Mouse (Mus musculus) limb, embryonic 11.5 days (tissue): Measurements from ENCODE around the gene Pak6. TPM values are rescaled to one million over a fixed set of nuclear protein-coding genes. Genes with fewer than 3 reads are reported as not detected.

Source experiments
- ATAC-seq: fragments of 200-750 bp; cut with Nextera tagmentation; 2 replicates; pipeline ENCODE4 v1.8.0; 2017; ENCODE audit warnings: low read depth; ENCODE audit not compliant: insufficient number of reproducible peaks, low FRiP score, low TSS enrichment
- DNase-seq: peaks from one replicate; pipeline ENCODE4 v3.0.0-alpha.2; 2015; ENCODE audit warnings: low spot score
- H3K27ac ChIP-seq: fragments of 300-500 bp; sonication (generic); replicated peaks from 2 replicates; pipeline ENCODE4 v1.5.1; 2014; ENCODE audit warnings: low read depth, mild to moderate bottlenecking, low read length
- H3K27me3 ChIP-seq: fragments of 300-500 bp; sonication (generic); 2 replicates; pipeline ENCODE4 v1.6.1; 2014; ENCODE audit warnings: mild to moderate bottlenecking, low read length, mixed read lengths; ENCODE audit not compliant: control insufficient read depth, insufficient read depth
- H3K36me3 ChIP-seq: fragments of 300-500 bp; sonication (generic); 2 replicates; pipeline ENCODE4 v1.6.1; 2014; ENCODE audit warnings: mild to moderate bottlenecking, low read length, moderate library complexity, mixed read lengths; ENCODE audit not compliant: control insufficient read depth, insufficient read depth
- H3K4me1 ChIP-seq: fragments of 300-500 bp; sonication (generic); 2 replicates; pipeline ENCODE4 v1.6.1; 2014; ENCODE audit warnings: low read length, mixed read lengths; ENCODE audit not compliant: control insufficient read depth, insufficient read depth
- H3K4me2 ChIP-seq: fragments of 300-500 bp; sonication (generic); 2 replicates; pipeline ENCODE4 v1.6.1; 2014; ENCODE audit warnings: low read depth, mild to moderate bottlenecking, moderate library complexity; ENCODE audit not compliant: severe bottlenecking
- H3K4me3 ChIP-seq: fragments of 300-500 bp; sonication (generic); 2 replicates; pipeline ENCODE4 v1.5.1; 2014; ENCODE audit warnings: low read depth, low read length
- H3K9ac ChIP-seq: fragments of 300-500 bp; sonication (generic); 2 replicates; pipeline ENCODE4 v1.6.1; 2014; ENCODE audit warnings: mild to moderate bottlenecking, low read length
- H3K9me3 ChIP-seq: fragments of 300-500 bp; sonication (generic); 2 replicates; pipeline ENCODE4 v1.6.1; 2016; ENCODE audit warnings: low read length; ENCODE audit not compliant: control insufficient read depth
- WGBS: fragments of 180-500 bp; shearing (Covaris S2); extraction: QIAGEN DNeasy Blood & Tissue Kit; methylation state at CpG from one replicate; pipeline ENCODE4 v1.1.7; 2014; 5-methylcytosine and 5-hydroxymethylcytosine counted together
- polyA plus RNA-seq: library from polyadenylated mRNA; unstranded; fragments of >200 nt; fragmentation: Nextera tagmentation; extraction: Ambion mirVana; gene quantifications from 2 replicates; pipeline ENCODE4 v1.2.1, GENCODE M21; 2014

Gene Pak6
- polyA plus RNA-seq, 1 experiment from 2014 or later: 0.33 TPM

- Histone ChIP-seq H3K27ac (no peak overlapping the region), H3K27me3 (peaks cover 25% of the 10 kb centered on the region)
- ATAC-seq: no peak
Observed at GRCm38 (mm10) chr2:118669785-118670184, 6.7 kb downstream of the Pak6 start.

GRCm38 (mm10) chr2:118671728-118672127 lies 8.6 kb downstream of the Pak6 start:
- H3K4me1 ChIP-seq: peaks cover 1% of the 10 kb centered on the region
- H3K4me2 ChIP-seq: no peak overlapping the region
- no peaks in the 10 kb centered on the region; the same call in 1 of the 2 replicates for H3K9me3 ChIP-seq
- DNase-seq (no peak), ATAC-seq (no peak)
- peaks cover 42% of the 10 kb centered on the region for H3K27me3 ChIP-seq
- no peaks in the 10 kb centered on the region for H3K36me3 ChIP-seq
- no peak overlapping the region for H3K27ac ChIP-seq
- WGBS: 67% methylated on average over 1 of the region's 1 CpGs
- no peak overlapping the region for H3K9ac ChIP-seq
- H3K4me3 ChIP-seq: no peak overlapping the region

More at GRCm38 (mm10) chr2:118669785-118670184, 6.7 kb downstream of the Pak6 start:
- Histone ChIP-seq H3K4me2 (no peak overlapping the region), H3K9me3 (no peaks in the 10 kb centered on the region), H3K4me3 (no peak overlapping the region), H3K4me1 (no peaks in the 10 kb centered on the region), H3K36me3 (no peaks in the 10 kb centered on the region), H3K9ac (no peak overlapping the region)
- no peak for DNase-seq
- 43% methylated on average over 2 of the region's 2 CpGs for WGBS

- no peak overlapping the region for H3K27ac ChIP-seq
- H3K4me1 ChIP-seq: peaks cover 4% of the 10 kb centered on the region
- H3K9me3 ChIP-seq: no peaks in the 10 kb centered on the region; the same call in 1 of the 2 replicates
- H3K4me3 ChIP-seq: no peak overlapping the region
- DNase-seq: no peak
- ATAC-seq: no peak
- no peaks in the 10 kb centered on the region for H3K36me3 ChIP-seq
- peaks cover 64% of the 10 kb centered on the region for H3K27me3 ChIP-seq
- no peak overlapping the region for H3K4me2 ChIP-seq
- WGBS: 24% methylated on average over 15 of the region's 15 CpGs
- no peak overlapping the region for H3K9ac ChIP-seq
Observed at GRCm38 (mm10) chr2:118673686-118674465, 10.8 kb downstream of the Pak6 start.

- H3K4me3 ChIP-seq: no peak overlapping the region
- H3K9me3 ChIP-seq: no peaks in the 10 kb centered on the region; the same call in 1 of the 2 replicates
- H3K9ac ChIP-seq: no peak overlapping the region
- no peak overlapping the region for H3K4me2 ChIP-seq
- peaks cover 4% of the 10 kb centered on the region for H3K4me1 ChIP-seq
- WGBS: 8% methylated on average over 7 of the region's 7 CpGs
- no peaks in the 10 kb centered on the region for H3K36me3 ChIP-seq
- no peak overlapping the region for H3K27ac ChIP-seq
- H3K27me3 ChIP-seq: peaks cover 66% of the 10 kb centered on the region
- DNase-seq (no peak), ATAC-seq (no peak)
Observed at GRCm38 (mm10) chr2:118674500-118674899, 11.4 kb downstream of the Pak6 start.

- WGBS: under 1% methylated on average over 82 of the region's 89 CpGs
- peak; percentile 56 for DNase-seq
- Histone ChIP-seq H3K4me2 (peak overlapping the region; percentile 67), H3K27ac (no peak overlapping the region), H3K36me3 (no peaks in the 10 kb centered on the region), H3K9ac (peak overlapping the region; percentile 27; the same call in 1 of the 2 replicates), H3K27me3 (peaks cover 71% of the 10 kb centered on the region), H3K9me3 (no peaks in the 10 kb centered on the region; the same call in 1 of the 2 replicates), H3K4me3 (peak overlapping the region; percentile 39), H3K4me1 (peaks cover 4% of the 10 kb centered on the region)
- ATAC-seq: no peak
Observed at GRCm38 (mm10) chr2:118676839-118677741, 14.0 kb downstream of the Pak6 start.

- H3K9ac ChIP-seq: no peak overlapping the region
- no peak for ATAC-seq
Observed at GRCm38 (mm10) chr2:118677817-118678216, 14.7 kb downstream of the Pak6 start.

GRCm38 (mm10) chr2:118679577-118679976 lies 16.5 kb downstream of the Pak6 start:
- no peak overlapping the region for H3K4me2 ChIP-seq
- peaks cover 49% of the 10 kb centered on the region for H3K27me3 ChIP-seq
- peaks cover 4% of the 10 kb centered on the region for H3K4me1 ChIP-seq
- no peaks in the 10 kb centered on the region; the same call in 1 of the 2 replicates for H3K9me3 ChIP-seq
- H3K9ac ChIP-seq: no peak overlapping the region
- H3K36me3 ChIP-seq: no peaks in the 10 kb centered on the region
- ATAC-seq (no peak), DNase-seq (no peak)
- 87% methylated on average over 3 of the region's 3 CpGs for WGBS
- H3K4me3 ChIP-seq: no peak overlapping the region
- H3K27ac ChIP-seq: no peak overlapping the region

More at GRCm38 (mm10) chr2:118677817-118678216, 14.7 kb downstream of the Pak6 start:
- no peaks in the 10 kb centered on the region; the same call in 1 of the 2 replicates for H3K9me3 ChIP-seq
- no peak overlapping the region; the same call in 1 of the 2 replicates for H3K4me2 ChIP-seq
- WGBS: 6% methylated on average over 4 of the region's 4 CpGs
- no peak overlapping the region for H3K27ac ChIP-seq
- peaks cover 4% of the 10 kb centered on the region for H3K4me1 ChIP-seq
- peaks cover 64% of the 10 kb centered on the region for H3K27me3 ChIP-seq
- no peak overlapping the region; the same call in 1 of the 2 replicates for H3K4me3 ChIP-seq
- no peak for DNase-seq
- H3K36me3 ChIP-seq: no peaks in the 10 kb centered on the region

- no peak for ATAC-seq
- WGBS: 91% methylated on average over 6 of the region's 6 CpGs
- H3K9me3 ChIP-seq: no peaks in the 10 kb centered on the region
- peaks cover 4% of the 10 kb centered on the region for H3K4me1 ChIP-seq
- H3K9ac ChIP-seq: no peak overlapping the region
- peaks cover 37% of the 10 kb centered on the region for H3K27me3 ChIP-seq
- no peak for DNase-seq
- H3K27ac ChIP-seq: no peak overlapping the region
- H3K4me2 ChIP-seq: no peak overlapping the region
- no peak overlapping the region for H3K4me3 ChIP-seq
- H3K36me3 ChIP-seq: no peaks in the 10 kb centered on the region
Observed at GRCm38 (mm10) chr2:118680926-118681325, 17.8 kb downstream of the Pak6 start.
